Mouse (Mus musculus) cerebellum, adult 2 months (tissue): ENCODE data around the gene 4931428L18Rik.

Experiments
- CTCF ChIP-seq: fragments of 200-500 bp; IDR thresholded peaks from 2 replicates; pipeline ENCODE4 v1.5.1; 2011; ENCODE audit warnings: low read depth, mild to moderate bottlenecking, control low read depth, low read length, moderate library complexity, borderline replicate concordance; ENCODE audit not compliant: insufficient read depth
- POLR2A ChIP-seq: fragments of 200-500 bp; IDR thresholded peaks from 2 replicates; pipeline ENCODE4 v1.6.1; 2011; ENCODE audit warnings: low read length, control low read depth, borderline replicate concordance; ENCODE audit not compliant: insufficient read depth

GRCm38 (mm10) chr1:31059806-31060205 lies 162.7 kb downstream of the 4931428L18Rik start:
- no peak for TF ChIP-seq CTCF
- no peak for TF ChIP-seq POLR2A
